Mouse (Mus musculus) C2C12 (cell line): ENCODE measurements around the gene Wdr90.

Source experiments
- CTCF ChIP-seq: IDR thresholded peaks from one replicate; pipeline ENCODE4 v1.5.1; 2011; ENCODE audit not compliant: control insufficient read depth, insufficient read depth, insufficient read length
- MYOG ChIP-seq: IDR thresholded peaks from one replicate; pipeline ENCODE4 v1.6.1; 2011; ENCODE audit not compliant: control insufficient read depth, insufficient read length; ENCODE audit errors: extremely low read depth

DNA sequence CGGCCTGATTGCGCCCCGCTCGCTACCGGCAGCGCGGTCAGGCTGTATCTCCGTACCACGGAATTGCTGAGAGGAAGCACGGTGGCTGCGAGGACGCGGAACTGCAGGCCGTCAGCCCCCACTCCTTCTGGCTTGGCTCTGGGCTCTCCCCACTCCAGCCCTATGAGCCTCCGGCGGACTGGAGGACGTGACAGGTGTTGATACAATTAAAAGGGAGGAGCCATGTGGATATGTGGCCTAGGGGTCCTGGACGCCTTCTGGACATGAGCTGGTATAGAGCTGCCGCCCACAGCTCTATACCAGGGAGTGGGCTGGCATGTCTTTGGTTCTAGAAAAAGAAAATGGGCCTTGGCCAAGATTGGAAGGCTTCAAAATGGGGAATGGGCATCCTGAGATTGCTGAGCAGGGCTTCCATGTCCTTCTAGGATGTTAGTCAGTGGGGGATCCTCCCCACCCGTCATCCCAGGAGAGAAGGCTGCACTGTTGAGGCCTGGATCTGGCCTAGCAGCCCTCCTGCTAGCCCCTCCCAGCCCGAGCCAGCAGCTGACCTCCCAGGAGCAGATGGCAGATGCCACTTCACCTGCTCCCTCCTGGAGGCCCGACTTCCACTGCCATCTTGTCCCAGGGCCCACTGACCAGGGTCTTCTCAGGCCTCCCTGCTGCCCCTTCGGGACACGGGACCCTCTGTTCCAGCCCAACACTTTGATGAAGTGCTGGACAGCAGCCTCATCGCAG is 51.5 kb downstream of the Wdr90 start:
- TF ChIP-seq CTCF: no peak
- no peak for TF ChIP-seq MYOG
